Mouse (Mus musculus) ES-E14 (cell line): Measurements from ENCODE around the gene Hspa1l.

Source experiments
- CHD2 ChIP-seq: IDR thresholded peaks from 2 replicates; pipeline ENCODE4 v1.6.1; 2014; ENCODE audit warnings: mild to moderate bottlenecking, low read depth, low read length, inconsistent platforms
- HCFC1 ChIP-seq: IDR thresholded peaks from 2 replicates; pipeline ENCODE4 v1.6.1; 2012; ENCODE audit warnings: low read length, inconsistent platforms, borderline replicate concordance; ENCODE audit not compliant: insufficient read depth
- MAFK ChIP-seq: IDR thresholded peaks from 2 replicates; pipeline ENCODE4 v1.6.1; 2014; ENCODE audit warnings: mild to moderate bottlenecking, low read depth, low read length, inconsistent platforms; ENCODE audit not compliant: insufficient read depth
- ZC3H11A ChIP-seq: IDR thresholded peaks from 2 replicates; pipeline ENCODE4 v1.6.1; 2012; ENCODE audit warnings: low read depth, mild to moderate bottlenecking, inconsistent platforms, low read length, borderline replicate concordance
- ZNF384 ChIP-seq: IDR thresholded peaks from 2 replicates; pipeline ENCODE4 v1.6.1; 2012; ENCODE audit warnings: low read depth, low read length, inconsistent platforms

DNA sequence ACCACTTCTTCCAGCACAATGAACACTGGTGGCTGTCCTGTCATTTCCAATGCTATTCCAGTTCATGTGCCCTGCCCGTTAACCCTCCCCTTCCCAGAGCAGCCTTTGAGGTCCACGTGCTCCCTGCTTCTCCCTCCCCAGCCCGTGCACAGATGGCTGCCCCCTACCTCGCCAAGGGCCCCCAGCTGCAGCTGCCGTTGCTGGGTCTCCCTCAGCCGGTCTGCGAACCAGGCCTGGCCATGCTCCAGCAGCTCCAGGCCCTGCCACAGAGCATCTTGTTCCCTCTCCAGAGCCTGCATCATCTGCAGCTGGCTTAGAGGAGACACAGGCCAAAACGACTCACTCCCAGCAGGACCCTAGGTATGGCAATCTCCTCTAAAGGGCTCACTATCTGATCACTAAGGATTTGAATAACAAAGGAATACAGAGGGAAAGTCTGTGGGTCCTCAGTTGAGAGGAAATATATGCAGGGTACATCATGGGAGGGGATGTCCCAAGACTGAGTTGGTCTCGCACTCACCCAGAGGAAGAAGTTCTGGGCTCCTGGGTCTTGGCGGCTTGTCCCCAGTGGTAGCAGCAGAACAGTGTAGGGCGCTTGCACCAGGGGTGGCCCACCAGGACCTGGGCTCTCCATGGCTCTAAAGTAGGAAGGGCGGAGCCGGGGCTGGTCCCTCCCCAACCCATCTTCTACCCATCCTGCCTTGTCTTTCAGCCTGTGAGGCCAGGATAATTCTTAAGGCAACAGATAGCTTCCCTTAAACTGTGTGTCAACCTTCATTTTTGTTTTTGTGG, 55.0 kb downstream of the Hspa1l start, which contains the start of gene Sapcd1:
- TF ChIP-seq MAFK (no peak), CHD2 (no peak), ZC3H11A (no peak), HCFC1 (no peak), ZNF384 (no peak)
